Mouse (Mus musculus): ENCODE results near the gene Wdr20rt.
A peak's percentile ranks its signal among the peaks of the same experiment; 100 is the strongest.
"Not testable (repeated sequence)": the region's sequence is repeated elsewhere in the genome, so short reads cannot be mapped to it uniquely, and the experiment has no call there.

Gene Wdr20rt

DNA sequence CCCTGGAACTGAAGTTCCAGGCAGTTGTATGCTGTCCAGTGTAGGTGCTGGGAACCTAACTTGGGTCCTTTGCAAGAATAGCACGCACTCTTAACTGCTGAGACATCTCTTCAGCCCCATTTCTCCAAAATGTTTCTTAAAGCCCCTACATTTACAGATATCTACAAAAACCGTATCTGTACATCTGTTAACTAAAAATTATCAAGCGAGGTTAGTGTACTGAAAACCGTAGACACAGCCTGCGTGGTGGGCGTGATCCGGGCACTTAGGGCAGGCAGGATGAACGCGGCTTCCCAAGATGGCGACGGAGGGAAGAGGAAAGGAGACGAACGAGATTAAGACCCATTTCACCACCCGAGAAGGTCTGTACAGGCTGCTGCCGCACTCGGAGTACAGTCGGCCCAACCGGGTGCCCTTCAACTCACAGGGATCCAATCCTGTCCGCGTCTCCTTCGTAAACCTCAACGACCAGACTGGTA lies at the start of gene Wdr20rt:
Gene Wdr20rt (plus strand): TSS at position 51 of the 479 bp plus-strand sequence.
- DNase-seq (ENCODE audit: inconsistent ontology term), result no peak

DNA sequence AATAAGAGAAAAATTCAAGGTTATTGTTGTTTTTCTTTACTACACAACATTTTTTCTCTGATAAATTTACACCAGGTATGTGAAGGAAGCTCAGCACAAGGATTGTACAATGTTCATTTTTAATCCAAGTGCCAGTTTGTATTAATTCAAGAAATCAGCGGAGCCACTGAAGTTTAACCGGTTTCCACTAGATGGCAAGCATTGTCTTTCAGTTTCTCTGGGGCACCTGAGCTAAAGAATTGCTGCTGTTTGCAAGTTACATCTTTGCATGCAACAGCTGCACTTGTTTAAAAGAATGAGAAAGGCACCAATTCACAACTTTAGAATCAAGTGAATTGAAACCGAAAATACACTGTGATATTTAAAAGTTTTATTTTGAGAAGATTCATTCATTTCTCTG lies 38.0 kb upstream of the Wdr20rt start:
- DNase-seq (ENCODE audit: inconsistent ontology term), result no peak

DNA sequence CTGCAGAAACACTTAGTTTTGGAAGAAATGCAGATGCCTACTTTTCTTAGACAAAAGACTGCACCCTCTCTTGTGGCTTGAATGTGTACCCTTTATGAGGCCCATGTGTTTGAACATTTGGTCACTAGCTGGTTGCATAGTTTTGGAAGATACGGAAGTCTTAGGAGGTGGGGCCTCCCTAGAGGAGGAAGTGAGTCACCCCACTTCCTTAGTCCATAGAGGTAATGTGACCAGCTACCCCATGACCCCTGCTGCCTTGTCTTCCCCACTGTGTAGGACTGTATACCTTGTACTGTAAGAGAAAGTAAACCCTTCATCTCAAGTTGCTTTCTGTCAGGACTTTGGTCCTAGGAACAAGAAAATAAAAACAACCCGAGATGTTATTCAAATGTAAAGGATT lies 36.1 kb upstream of the Wdr20rt start:
- DNase-seq (ENCODE audit: inconsistent ontology term), result no peak

DNA sequence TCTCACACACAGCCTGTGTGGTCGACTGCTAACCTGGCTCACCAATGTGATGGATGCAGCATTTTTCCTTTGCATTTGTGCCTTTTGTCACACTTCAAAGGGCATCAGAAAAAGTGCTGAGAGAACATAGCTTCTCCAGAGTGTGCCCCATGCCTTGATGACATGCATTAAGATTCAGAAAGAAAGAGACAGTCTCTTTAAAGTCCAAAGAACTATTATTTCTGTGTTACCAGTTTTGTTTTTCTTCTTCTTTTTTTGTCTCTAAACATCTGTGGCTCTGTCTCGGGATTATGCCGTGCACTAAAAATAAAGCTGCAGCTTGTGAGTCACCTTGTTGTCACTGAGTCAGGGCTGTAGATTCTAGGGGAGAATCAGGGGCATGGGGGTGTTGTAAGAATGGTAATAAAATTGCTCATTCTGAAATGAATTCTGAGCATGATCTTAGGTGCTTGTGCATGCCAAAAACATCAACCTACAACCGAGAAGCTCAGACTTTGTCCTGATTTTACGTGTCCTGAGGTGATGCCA lies 31.2 kb upstream of the Wdr20rt start:
- peak; percentile 16 for DNase-seq (ENCODE audit: inconsistent ontology term)

DNA sequence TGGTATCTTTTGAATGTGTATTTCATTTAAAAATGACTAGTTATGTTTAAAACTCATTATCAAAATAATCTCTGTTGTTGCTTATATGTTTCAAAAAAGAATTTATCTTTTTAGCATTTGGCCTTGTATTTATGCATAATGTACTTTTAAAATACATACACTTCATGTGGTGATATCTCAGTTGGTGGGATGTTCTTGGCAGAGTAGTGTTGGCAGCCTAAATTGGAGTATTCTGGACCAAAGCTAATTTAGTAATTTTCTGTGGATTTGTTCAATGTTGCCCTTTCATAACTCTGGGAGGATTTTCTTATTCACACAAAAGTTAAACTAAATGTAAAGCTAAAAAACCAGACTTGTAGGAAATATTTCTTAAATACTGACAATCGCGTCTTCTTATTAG lies 23.5 kb upstream of the Wdr20rt start:
- DNase-seq (ENCODE audit: inconsistent ontology term), result no peak

DNA sequence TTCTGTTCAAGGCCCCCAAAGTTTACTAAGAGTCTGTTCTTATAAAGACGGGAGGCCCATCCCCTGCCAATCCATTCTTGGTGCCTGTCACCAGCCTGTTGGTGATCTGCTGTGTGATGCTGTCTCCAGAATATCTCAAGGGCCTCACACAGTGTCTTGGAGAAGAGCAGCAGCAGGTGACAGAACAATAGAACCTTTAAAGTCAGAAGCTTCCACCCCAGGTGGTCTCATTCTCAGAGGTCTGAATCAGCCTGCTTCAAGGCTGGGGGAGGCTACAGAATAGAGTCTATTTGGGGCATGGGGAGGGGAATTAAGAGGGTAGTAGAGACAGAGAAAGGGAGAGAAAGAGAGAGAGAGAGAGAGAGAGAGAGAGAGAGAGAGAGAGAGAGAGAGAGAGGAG lies 18.9 kb upstream of the Wdr20rt start:
- no peak for DNase-seq (ENCODE audit: inconsistent ontology term)

DNA sequence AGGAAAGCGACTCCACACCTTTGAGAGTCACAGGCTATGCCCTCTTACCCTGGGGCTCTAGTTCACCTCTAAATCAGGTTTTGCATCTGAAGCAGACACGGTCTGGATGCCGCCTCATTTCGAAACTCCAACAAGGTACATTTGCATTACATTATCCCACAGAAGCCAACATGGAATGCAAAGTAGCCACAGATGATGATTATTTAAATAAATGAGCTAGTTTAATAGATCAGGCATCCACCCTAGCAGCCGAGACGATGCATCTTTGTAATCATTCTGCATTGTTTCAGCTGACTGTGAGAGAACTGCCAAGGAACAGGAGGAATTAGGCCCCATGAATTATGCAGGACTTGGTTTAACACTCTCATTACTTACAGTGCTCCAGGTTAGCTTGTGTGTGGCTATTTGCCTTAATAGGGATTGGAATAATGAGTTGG lies 8.9 kb upstream of the Wdr20rt start:
- DNase-seq (ENCODE audit: inconsistent ontology term), result no peak

DNA sequence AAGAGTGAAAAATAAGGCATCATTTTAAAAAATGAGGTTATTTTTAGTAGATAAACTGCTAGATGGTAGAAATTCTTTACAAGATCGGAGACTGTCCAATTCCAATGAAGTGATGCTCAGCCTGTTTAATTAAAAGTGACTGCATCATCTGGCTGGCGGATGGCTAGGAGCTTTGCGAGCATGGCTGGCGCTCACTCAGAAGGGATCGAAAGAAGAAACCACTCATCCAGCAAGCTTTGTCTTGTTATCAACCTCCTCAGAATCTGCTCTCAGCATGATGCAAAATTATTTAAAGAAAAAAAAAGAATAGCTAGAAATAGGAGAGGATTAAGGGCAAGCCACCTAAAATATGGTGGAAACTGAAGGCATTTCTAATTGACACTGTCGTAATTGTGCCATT lies 3.3 kb downstream of the Wdr20rt start:
- peak; percentile 16 for DNase-seq (ENCODE audit: inconsistent ontology term)

DNA sequence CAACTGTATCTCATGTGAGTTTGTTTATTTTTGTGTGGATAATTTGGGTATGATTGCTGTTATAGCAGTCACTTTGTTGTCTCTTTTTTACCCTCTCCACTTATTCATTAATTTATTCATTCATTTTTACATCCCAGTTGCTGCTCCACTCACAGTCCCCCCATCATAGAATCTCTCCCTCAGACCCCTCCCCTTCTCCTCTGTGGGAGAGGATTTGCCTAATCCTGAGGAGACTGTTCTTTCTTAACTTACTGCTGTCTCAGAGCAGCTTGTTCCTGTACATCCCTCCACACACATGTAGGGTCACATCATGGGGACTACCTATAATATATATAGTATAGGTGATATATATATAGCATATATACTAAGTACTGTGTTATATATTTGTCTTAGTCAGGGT lies 3.7 kb downstream of the Wdr20rt start:
- DNase-seq (ENCODE audit: inconsistent ontology term), result no peak

DNA sequence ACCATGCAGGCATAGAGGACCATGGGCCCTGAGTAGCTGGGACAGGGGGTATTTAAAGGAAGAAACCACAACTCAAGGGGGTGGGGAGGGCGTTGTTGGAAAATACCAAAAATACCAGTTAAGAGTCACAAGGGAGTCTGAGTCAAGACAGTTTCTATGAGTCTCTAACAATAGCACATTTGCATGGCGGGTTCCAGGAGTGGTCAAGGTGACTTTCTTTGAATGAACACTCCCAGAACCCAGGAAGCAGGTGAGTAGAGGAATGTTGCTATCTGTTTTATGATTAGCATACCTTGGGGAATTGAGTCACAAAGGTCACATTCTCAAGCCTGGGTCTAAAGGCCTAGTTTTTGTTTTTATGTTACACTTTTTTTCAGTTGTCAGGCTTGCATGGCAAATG lies 7.5 kb downstream of the Wdr20rt start:
- not testable (repeated sequence) for DNase-seq (ENCODE audit: inconsistent ontology term)

DNA sequence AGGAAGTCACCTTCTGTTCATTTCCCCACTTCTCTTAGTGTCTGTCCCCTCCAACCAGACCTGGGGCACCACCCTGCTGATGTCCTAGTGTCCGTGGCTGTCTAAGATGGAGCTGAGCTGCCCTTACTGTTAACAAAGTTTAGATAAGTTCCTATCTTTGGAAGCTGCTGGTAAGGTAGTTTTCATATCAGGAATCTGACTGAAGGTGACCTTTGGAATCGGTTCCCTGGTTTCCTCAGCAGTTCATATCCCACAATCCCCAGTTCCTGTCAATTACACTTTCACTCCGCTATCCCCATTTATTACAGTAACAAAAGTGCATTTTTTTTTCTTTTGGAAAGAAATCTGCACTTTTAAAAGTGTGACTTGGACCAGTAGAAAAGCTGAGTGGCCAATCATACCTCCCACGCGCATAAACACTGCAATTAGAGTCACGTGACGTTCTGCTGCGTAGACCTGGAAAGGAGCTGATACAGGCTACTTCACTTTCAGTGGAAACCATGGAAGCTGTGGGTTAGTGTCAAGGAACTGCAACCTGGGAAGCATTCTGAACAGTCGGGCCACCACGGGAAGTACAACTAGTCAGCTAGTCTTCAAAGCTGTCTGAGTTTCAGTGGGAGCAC lies 24.9 kb downstream of the Wdr20rt start:
- DNase-seq (ENCODE audit: inconsistent ontology term), result no peak

DNA sequence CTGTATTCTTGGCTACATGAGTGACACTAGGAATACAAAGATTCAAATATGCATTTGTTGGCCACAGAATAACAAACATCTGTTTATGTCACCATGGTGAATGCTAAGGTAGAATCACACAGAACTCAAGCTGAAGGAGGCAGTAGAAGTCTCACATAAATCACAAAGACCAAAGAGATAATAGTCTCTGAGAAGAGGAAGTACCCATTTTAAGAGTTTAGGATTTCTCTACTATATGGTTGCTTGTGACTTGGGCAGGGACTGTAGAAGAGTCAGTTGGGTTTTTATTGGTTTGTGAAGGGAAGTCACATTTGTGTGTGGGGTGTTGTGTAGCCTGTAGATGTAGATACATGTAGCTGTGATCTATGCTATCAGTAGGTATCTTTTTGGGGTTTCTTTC lies 31.6 kb downstream of the Wdr20rt start:
- no peak for DNase-seq (ENCODE audit: inconsistent ontology term)

DNA sequence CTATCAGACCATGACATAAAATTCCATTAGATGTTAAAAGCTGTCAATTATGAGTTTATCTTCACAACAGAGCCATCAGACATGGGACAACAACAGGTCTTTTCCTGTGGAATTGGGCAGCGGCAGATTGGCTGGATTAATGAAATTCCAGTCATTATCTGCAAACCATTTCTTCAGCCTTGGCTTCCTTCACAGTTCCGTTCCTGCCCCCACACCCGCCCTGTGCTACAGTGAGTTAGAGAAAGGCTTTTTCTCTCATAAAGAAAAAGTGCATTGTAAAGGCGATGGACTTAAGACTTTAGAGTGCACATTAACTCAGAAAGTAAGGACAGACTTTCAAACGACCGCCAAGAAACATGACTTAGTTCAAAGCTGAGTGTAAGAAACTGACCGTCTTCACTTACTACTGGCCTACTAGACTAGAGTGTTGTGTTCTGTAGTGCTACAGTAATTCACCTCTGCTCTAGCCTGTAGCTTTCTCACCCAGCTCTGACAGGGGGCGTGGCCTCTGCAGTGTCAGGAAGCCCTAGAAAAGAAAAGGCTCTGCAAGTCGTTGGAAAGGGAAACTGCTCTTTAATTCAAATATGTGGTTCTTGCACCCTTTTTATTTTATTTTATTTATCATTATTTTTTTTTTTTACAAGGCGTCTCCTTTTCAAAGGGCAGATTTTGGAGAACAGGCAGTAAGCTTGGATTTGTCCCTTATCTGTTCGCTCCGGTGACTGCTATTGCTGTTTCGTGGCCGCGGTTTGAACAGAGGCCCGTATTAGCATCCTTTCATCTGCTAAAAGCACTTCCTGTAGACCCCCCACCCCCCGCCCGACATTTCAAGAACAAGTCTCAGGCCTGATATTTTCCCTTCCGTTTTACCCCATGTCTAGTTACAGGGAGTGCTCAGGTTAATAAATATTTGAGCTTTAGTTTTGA lies 33.2 kb downstream of the Wdr20rt start:
- DNase-seq (ENCODE audit: inconsistent ontology term), result peak; percentile 61

DNA sequence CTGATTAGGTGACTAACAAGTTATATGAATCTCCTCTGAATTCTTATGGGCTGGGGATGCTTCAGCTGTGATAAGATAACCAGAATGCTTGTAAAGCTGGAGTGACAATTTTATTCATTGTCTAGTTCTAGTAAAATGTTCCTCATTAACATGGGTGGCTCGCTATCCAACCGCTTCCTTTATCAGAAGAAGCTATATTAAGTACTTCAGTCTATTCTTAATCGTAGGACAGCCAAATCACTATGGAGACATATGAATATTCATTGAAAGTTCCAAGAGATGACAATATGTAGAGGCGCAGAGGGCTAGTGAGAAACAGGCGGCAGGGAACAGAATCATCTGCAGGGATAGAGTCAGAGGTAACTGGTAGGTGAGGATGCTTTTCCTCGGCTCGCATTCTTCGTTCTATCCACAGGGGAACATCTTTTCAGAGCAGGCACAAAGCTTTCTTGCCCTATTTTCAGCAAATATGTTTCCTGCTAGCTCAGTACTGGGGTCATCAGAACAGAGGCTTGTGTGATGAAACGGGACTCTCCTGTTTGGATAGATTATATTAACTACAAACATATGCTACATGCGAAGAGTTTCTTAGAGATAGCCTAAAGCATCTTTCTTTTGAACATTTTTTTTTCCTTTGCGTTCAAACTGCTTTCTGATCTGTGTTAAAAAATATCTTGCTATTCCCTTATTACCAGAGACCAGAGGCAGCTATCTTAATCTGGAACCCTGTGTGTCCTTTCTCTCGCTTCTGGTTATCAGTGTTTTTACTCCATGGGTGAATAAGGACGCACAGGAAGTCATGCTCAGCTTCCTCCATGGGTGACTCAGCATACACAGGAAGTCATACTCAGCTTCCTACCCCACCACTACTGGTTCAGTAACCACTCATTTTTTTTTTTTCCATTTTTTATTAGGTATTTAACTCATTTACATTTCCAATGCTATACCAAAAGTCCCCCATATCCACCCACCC lies 34.1 kb downstream of the Wdr20rt start:
- DNase-seq (ENCODE audit: inconsistent ontology term), result no peak

DNA sequence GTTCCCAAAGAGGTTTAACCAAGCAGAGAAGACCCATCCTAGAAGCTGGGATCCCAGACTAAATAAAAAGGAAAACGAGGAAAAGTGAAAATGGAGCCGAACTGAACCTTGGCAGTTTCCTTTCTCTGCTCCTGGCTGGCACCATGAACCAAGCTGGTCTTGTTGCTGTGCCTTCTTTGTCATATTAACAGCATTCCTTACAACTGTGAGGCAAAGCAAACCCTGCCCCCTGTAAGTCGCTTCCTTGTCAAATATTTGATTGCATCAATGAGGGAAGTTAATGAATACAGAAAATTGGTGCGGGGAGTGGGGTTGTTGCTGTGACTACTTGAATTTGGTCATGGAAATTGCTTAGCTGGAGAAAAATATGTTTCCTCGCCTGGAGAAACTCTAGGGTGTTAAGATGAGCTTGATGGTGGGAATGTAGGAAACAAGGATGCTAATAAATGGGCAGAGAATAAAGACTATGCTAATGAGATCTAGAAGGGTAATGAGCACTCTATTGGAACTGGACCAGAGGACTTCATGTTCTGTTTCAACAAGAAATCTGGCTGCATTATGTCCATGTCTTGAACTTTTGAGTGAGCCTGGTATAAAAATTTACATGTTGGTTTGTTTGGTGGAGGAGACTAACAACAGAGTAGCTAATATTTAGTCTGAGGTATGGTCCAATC lies 43.1 kb downstream of the Wdr20rt start:
- DNase-seq (ENCODE audit: inconsistent ontology term), result no peak

DNA sequence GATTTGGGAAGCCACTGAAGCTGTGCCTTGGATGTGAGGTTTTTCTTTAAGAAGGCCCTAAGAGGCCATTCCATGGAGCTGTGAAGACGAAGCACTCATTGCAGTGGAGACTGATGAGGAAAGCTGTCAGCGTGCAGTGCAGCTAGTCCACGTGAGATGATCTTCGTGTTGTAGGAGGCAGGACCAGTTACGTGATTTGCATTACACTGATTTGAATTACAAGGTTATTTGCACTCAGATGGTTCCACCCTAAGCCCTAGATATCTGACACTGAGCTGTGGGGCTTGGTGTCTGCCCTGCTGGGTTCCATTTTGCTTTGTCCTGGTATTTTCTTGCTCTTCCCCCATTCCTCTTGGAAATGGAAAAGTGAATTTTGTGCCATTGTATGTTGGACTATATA lies 44.1 kb downstream of the Wdr20rt start:
- no peak for DNase-seq (ENCODE audit: inconsistent ontology term)

DNA sequence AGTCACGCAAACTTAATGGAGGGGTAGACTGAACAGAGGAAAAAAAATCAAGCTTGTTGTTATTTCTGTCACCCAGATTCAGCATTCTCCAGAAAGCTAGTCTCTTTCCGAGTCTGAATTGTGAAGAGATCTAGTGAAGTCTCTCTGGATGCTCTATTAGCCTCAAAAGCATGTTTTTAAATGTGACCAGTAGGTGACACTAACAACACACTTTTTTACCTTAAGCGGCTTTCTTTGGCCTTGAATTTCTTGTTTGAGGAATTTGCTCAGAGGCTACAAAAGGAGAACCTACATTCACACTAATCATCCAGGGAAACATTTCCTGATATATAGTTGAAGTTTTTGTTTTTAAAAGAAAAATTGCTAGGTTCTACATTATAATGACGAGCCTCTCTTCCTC lies 48.5 kb downstream of the Wdr20rt start:
- no peak for DNase-seq (ENCODE audit: inconsistent ontology term)

Data from Muller cell, postnatal 12 days (primary cell).